Mouse (Mus musculus): Measurements from ENCODE around the gene Lpcat1. TPM values are rescaled to one million over a fixed set of nuclear protein-coding genes. Genes with fewer than 3 reads are reported as not detected.

Lpcat1 gene
- total RNA-seq, 2 experiments from 2014 or later, result 40.8 to 47.2 TPM

DNA sequence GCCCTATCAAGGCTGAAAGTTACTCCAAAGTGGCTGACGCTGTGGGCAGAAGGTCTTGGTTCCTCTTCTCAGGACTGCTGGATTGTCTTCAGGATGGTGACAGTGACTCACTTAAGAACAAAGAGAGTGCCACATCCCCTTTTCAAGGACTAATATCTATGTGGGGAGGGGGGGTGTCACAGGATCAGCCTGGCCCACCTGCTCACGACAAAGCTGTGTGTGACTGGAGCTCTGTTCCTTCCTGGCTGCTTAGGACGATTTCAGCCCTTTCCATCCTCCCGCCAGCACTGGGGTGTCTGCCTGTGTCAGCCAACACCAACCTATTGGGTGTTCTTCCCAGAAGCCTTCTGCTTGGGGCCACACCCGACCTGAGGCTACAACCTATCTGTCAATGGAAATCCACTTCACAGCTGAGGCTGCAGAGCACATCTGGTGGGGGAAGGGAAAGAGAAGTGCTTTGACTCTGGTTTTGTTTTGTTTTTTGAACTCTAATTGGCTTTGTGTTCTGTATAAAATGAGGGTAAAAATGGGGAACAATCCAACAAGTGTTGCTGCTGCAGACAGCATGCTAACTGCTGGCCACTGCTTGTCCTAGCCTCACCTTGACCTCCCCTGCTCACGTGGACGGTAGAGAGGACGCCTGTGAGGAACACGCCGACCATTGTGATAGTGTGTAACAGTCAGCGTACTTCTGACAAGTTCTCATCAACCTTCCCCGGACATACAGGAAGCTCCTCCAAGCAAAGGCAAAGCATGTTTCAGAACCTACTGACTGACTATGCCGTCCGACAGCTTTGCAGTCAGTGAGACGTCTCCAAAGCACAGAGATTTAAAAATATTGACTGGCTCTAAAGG, 33.1 kb upstream of the Lpcat1 start:
- H3K27ac ChIP-seq, result no peak overlapping the region
- no peak for DNase-seq (ENCODE audit: extremely low spot score in 1 of 2, low spot score in 2 of 2)
- no peak overlapping the region for H3K4me3 ChIP-seq
- no peak for TF ChIP-seq CTCF (IDR thresholded peaks at IDR 0.05)
- intact Hi-C loops (cut with DNase I), result loop anchor here (2.0 kb wide), 1 partner anchor 27 kb away; no protein-coding TSS in a partner anchor

DNA sequence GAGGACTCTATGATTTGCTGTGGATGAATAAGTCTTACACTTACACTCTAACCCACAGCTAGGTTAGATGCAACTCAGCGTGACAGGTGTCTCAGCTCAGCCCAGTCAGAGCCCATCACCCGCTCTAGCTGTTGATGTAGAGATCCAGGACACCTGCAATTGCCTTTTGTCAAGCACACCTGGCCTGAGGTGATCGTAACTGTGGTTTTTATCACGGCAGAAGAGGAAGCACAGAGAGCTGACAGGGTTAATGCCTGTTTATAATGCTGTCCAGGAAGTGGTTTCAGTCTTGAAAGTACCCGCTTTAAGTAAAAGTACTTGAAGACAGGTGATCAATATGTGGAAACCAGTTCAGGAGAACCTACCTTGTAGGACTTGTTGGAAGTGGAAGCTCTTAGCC, 32.3 kb upstream of the Lpcat1 start:
- no peak overlapping the region for H3K4me3 ChIP-seq
- H3K27ac ChIP-seq, result no peak overlapping the region
- intact Hi-C loops (cut with DNase I), result loop anchor here (2.0 kb wide), 1 partner anchor 26 kb away; no protein-coding TSS in a partner anchor
- TF ChIP-seq CTCF (IDR thresholded peaks at IDR 0.05), result no peak
- DNase-seq (ENCODE audit: extremely low spot score in 1 of 2, low spot score in 2 of 2), result no peak

DNA sequence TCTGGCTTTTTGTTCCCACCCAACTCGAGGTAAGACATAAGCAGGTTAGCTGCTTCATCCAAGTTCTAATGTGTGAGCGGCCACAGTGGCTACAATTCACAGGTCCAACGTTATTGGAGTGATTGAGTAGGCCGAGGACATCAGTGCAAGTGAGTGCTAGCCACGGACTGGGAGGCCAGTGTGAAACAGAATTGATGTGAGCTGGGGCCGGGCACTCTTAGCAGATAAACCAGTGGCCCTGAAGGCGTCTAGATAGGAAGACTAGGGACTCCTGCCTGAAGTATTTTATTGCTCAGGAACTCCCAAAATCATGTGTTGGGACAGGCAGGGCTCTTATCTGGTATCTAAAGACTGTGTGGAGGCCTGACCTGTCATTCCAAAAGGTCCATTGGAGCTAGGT, 31.3 kb upstream of the Lpcat1 start:
- DNase-seq (ENCODE audit: extremely low spot score in 1 of 2, low spot score in 2 of 2), result no peak
- intact Hi-C loops (cut with DNase I), result loop anchor here (2.0 kb wide), 1 partner anchor 25 kb away; no protein-coding TSS in a partner anchor
- H3K4me3 ChIP-seq, result no peak overlapping the region
- no peak overlapping the region for H3K27ac ChIP-seq
- no peak for TF ChIP-seq CTCF (IDR thresholded peaks at IDR 0.05)

DNA sequence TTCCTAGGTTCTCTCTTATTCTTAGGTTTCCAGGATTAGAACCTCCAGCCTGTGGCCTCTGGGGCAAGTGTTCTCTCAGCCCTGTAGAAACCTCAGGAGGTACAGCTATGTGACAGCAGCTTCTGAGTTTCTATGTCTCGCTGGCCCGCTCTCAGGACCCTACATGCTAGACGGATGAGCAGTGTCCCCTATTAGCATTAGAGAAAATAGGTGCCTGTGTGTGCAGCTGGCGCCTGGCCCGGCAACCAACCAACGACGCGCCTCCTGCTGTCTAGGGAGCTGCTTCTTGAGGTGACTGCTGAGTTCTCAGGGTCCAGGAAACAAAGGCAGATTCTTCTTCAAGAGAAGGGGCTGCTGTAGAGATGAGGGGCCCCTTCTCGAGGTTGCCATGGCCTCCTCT, 27.9 kb upstream of the Lpcat1 start:
- Histone ChIP-seq H3K27ac (no peak overlapping the region), H3K4me3 (no peak overlapping the region)
- intact Hi-C loops (cut with DNase I), result no loop called here
- DNase-seq (ENCODE audit: extremely low spot score in 1 of 2, low spot score in 2 of 2), result no peak
- TF ChIP-seq CTCF (IDR thresholded peaks at IDR 0.05), result no peak

DNA sequence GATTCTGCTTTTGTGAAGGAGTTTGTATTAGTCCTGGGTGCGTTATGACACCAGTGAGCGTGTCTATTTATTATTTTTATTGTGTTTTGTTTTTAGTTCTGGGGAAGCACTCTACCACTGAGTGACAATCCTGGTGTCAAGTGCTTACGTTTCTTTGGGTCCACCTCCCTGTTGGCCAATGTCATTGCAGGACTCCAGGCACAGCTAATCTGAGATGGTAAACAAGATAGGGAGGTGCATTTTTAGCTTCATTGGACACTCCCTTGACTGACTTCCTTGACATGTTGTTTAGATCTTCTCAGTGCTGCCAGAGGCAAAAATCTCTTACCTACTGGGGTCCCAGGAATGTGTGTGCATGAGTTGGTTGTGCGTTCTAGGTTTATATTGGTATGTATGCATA, 26.0 kb upstream of the Lpcat1 start:
- no peak for DNase-seq (ENCODE audit: extremely low spot score in 1 of 2, low spot score in 2 of 2)
- Histone ChIP-seq H3K27ac (no peak overlapping the region), H3K4me3 (no peak overlapping the region)
- no peak for TF ChIP-seq CTCF (IDR thresholded peaks at IDR 0.05)
- intact Hi-C loops (cut with DNase I), result no loop called here

DNA sequence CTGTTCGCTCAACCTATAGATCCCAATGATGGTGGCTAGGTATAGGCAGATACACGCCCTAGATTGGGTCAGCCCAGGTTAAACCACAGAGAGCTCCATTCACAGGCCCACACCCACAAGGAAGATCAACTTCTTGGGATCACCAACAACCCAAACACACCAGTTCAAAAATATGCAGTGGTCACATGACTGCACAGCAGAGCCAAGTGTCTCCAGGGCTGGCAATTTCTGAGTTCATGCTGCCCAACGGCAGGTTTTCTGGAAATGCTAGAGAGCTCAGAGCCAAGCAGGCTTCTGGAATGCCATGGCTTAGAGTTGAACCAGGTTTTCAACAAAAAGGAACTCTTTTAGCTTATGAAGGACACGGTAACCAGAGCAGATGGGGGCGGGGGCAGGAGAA, 25.3 kb upstream of the Lpcat1 start:
- Histone ChIP-seq H3K27ac (no peak overlapping the region), H3K4me3 (no peak overlapping the region)
- TF ChIP-seq CTCF (IDR thresholded peaks at IDR 0.05), result no peak
- intact Hi-C loops (cut with DNase I), result no loop called here
- DNase-seq (ENCODE audit: extremely low spot score in 1 of 2, low spot score in 2 of 2), result no peak

DNA sequence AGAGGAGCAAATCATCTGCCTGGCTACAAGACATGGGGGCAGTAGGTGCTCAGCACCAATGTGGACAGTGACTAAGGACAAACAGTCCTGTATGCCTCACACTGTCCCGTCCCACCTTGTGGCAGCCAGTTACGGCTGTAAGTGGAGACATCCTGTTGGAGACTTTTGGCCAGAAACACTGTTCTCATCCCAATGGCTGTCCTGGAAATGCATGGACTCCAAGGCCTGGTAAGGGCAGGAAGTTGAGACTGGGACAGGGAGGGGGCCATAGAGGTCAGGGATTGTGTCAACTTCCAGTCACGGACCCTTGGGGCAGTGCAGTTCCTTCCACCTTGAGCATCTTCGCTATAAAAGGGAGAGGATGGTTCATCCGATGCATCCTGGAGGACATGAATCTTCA, 24.6 kb upstream of the Lpcat1 start:
- intact Hi-C loops (cut with DNase I), result no loop called here
- no peak overlapping the region for H3K27ac ChIP-seq
- H3K4me3 ChIP-seq, result no peak overlapping the region
- no peak for DNase-seq (ENCODE audit: extremely low spot score in 1 of 2, low spot score in 2 of 2)
- TF ChIP-seq CTCF (IDR thresholded peaks at IDR 0.05), result no peak

DNA sequence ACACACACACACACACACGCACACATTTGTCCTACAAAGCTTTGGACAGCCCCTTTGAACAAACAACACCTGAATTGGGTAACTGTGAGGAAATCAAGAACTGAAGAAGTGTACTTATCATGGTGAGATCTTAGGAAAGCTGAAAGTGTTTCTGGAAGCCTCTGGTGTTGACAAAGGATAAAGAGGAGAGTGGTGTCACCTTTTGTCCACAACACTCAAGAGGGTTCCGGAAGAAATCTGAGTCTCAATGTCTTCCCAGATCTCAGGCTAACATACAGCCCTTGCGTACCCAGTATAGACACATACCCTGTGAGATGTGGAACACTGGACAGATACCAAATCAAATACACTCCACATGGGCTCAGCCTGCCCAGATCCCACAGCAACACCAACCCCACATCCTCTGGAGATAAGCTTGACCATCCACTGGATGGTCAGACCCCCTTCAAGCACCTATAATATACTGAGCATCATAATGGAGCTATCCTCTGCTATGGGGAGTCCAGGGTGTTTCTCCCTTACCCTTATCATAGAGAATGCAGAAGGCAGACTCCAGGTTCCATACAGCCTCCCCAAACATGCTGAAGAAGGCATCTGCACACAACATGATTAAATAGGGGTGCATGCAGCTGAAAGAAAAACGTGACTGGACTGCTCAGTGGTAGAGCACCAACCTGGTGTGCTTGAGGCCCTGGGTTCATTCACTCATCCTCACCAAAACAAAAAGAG, 23.7 kb upstream of the Lpcat1 start:
- no peak for TF ChIP-seq CTCF (IDR thresholded peaks at IDR 0.05)
- Histone ChIP-seq H3K4me3 (no peak overlapping the region), H3K27ac (no peak overlapping the region)
- intact Hi-C loops (cut with DNase I), result no loop called here
- DNase-seq (ENCODE audit: extremely low spot score in 1 of 2, low spot score in 2 of 2), result no peak

DNA sequence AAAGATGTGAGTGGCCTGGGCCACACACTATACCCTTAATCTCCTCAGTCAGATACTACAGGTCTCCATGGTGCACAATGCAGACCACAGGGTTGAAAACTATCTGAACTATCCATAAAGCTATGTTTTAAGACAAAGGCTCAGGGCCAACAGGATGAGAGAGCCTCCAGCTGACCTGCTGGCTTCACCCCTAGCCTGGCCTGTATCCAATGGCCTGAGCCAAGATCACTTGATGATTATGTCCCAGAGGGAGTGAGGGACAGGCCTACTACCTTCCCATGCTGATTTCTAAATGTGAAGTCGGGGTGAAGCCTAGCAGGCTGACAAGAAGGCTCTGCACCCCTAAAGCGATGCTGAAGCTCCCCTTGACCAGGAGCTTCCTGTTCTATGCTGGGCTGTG, 21.9 kb upstream of the Lpcat1 start:
- no peak for DNase-seq (ENCODE audit: extremely low spot score in 1 of 2, low spot score in 2 of 2)
- TF ChIP-seq CTCF (IDR thresholded peaks at IDR 0.05), result no peak
- Histone ChIP-seq H3K4me3 (no peak overlapping the region), H3K27ac (no peak overlapping the region)
- intact Hi-C loops (cut with DNase I), result no loop called here

DNA sequence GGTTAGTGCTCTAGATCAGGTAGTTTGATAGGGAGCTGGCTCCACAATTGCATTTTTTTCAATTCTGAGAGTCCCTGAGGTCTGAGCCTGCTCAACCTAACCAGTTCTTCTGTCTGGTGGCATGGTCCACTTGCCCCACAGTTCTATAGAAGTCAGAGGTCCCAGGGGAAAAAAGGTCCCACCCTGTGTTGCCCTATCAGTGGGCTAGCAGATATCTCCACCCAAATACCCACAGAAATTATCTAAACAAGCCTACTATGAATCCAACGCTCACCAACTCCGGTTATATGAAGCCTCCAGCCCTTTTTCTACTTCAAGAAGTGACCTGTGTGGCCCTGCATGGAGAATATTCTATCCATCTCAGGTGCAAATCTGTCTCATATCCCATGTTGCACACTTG, 20.9 kb upstream of the Lpcat1 start:
- intact Hi-C loops (cut with DNase I), result no loop called here
- no peak for TF ChIP-seq CTCF (IDR thresholded peaks at IDR 0.05)
- no peak for DNase-seq (ENCODE audit: extremely low spot score in 1 of 2, low spot score in 2 of 2)
- H3K4me3 ChIP-seq, result no peak overlapping the region
- no peak overlapping the region for H3K27ac ChIP-seq

DNA sequence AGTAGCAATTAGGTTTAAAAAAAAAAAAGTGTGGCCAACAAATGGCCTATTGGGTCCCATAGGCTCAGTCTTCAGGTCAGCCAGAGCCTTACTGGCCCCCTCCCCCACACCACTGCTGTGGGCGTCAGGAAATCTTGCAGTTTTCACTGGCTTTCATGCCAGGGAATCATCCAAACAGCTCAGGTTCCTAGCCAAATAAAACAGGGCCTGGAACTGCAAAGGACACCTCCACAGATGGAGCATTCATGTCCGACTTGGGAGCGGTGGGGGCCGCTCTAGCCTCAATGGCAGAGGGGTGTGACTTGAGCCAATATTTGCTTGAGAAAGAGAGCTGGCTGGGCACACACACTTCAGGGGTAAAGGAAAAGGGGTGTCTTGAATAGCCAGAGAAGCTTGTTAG, 20.5 kb upstream of the Lpcat1 start:
- no peak for DNase-seq (ENCODE audit: extremely low spot score in 1 of 2, low spot score in 2 of 2)
- H3K4me3 ChIP-seq, result no peak overlapping the region
- intact Hi-C loops (cut with DNase I), result no loop called here
- H3K27ac ChIP-seq, result no peak overlapping the region
- TF ChIP-seq CTCF (IDR thresholded peaks at IDR 0.05), result no peak

DNA sequence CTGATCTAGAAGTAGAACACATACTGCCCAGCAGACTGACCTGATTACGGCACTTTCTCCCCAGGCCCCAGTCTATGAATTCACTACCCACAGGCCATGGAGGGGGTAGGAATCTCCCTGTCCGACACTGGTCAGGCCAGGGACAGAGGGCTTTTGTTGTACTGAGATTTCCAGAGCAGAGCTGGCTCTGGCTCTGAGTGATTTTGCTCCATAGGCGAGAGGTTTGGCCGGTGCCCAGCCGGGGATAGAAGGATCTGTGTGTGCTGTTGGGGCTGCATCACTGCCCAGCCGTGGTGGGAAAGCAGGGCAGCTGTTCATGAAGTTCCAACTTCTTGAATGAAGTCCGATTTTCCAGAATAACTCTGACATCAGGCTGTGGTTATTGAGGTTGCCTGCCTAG, 20.1 kb upstream of the Lpcat1 start:
- Histone ChIP-seq H3K4me3 (no peak overlapping the region), H3K27ac (no peak overlapping the region)
- DNase-seq (ENCODE audit: extremely low spot score in 1 of 2, low spot score in 2 of 2), result peak in 1 of 2 experiments; percentile 33
- intact Hi-C loops (cut with DNase I), result no loop called here
- TF ChIP-seq CTCF (IDR thresholded peaks at IDR 0.05), result no peak

Data from left cerebral cortex, adult 2 months (tissue).